Mouse (Mus musculus) lung, postnatal 0 days (tissue): ENCODE results near the gene Hoxd10. TPM values are rescaled to one million over a fixed set of nuclear protein-coding genes. Genes with fewer than 3 reads are reported as not detected.

Experiments used
- ATAC-seq: fragments of 200-750 bp; cut with Nextera tagmentation; 2 replicates; pipeline ENCODE4 v1.8.0; 2017; ENCODE audit warnings: moderate library complexity
- DNase-seq: peaks from one replicate; pipeline ENCODE4 v3.0.0-alpha.2; 2016; ENCODE audit warnings: low spot score
- H3K27ac ChIP-seq: fragments of 300-500 bp; sonication (generic); 2 replicates; pipeline ENCODE4 v1.5.1; 2014; ENCODE audit warnings: antibody characterized with exemption, mild to moderate bottlenecking, low read length, mixed read lengths
- H3K27me3 ChIP-seq: fragments of 300-500 bp; sonication (generic); replicated peaks from 2 replicates; pipeline ENCODE4 v1.6.1; 2014; ENCODE audit warnings: low read length, mixed read lengths; ENCODE audit not compliant: insufficient read depth
- H3K36me3 ChIP-seq: fragments of 300-500 bp; sonication (generic); 2 replicates; pipeline ENCODE4 v1.6.1; 2014; ENCODE audit warnings: low read length, mixed read lengths; ENCODE audit not compliant: insufficient read depth
- H3K4me1 ChIP-seq: fragments of 300-500 bp; sonication (generic); 2 replicates; pipeline ENCODE4 v1.6.1; 2014; ENCODE audit warnings: antibody characterized with exemption, low read depth, low read length, mixed read lengths; ENCODE audit not compliant: insufficient read depth
- H3K4me2 ChIP-seq: fragments of 300-500 bp; sonication (generic); replicated peaks from 2 replicates; pipeline ENCODE4 v1.6.1; 2014; ENCODE audit warnings: low read depth, mild to moderate bottlenecking, low read length, moderate library complexity, mixed read lengths
- H3K4me3 ChIP-seq: fragments of 300-500 bp; sonication (generic); 2 replicates; pipeline ENCODE4 v1.5.1; 2014; ENCODE audit warnings: low read depth, low read length
- H3K9ac ChIP-seq: fragments of 300-500 bp; sonication (generic); replicated peaks from 2 replicates; pipeline ENCODE4 v1.6.1; 2014; ENCODE audit warnings: low read depth, mild to moderate bottlenecking
- H3K9me3 ChIP-seq: fragments of 300-500 bp; sonication (generic); 2 replicates; pipeline ENCODE4 v1.6.1; 2016; ENCODE audit warnings: low read length, mixed read lengths
- CTCF ChIP-seq: IDR thresholded peaks from 2 replicates; pipeline ENCODE4 v1.5.1; 2016; ENCODE audit warnings: antibody characterized with exemption, mild to moderate bottlenecking
- EP300 ChIP-seq: IDR thresholded peaks from 2 replicates; pipeline ENCODE4 v1.6.1; 2016; ENCODE audit warnings: antibody characterized with exemption, mild to moderate bottlenecking, control low read depth
- WGBS: fragments of 180-500 bp; shearing (Covaris S2); extraction: QIAGEN DNeasy Blood & Tissue Kit; methylation state at CpG from one replicate; pipeline ENCODE4 v1.1.7; 2014; 5-methylcytosine and 5-hydroxymethylcytosine counted together
- polyA plus RNA-seq: library from polyadenylated mRNA; unstranded; fragments of >200 nt; fragmentation: Nextera tagmentation; extraction: Ambion mirVana; gene quantifications from 2 replicates; pipeline ENCODE4 v1.2.1, GENCODE M21; 2015

Hoxd10 gene
- polyA plus RNA-seq, 1 experiment from 2014 or later, result 0.20 TPM

GRCm38 (mm10) chr2:74694066-74694465, 2.3 kb downstream of the Hoxd10 start:
- WGBS, result 3% methylated on average over 16 of the region's 16 CpGs
- H3K9me3 ChIP-seq, result no peaks in the 10 kb centered on the region
- H3K9ac ChIP-seq, result no peak overlapping the region
- no peaks in the 10 kb centered on the region for H3K36me3 ChIP-seq
- no peak overlapping the region for H3K4me2 ChIP-seq
- no peak overlapping the region for H3K4me3 ChIP-seq
- peak; percentile 53 for TF ChIP-seq CTCF
- no peak for TF ChIP-seq EP300
- 0 out of 2 replicates have a peak, but pooled peaks cover 5% of the 10 kb centered on the region for H3K4me1 ChIP-seq
- ATAC-seq (no peak), DNase-seq (no peak)
- H3K27ac ChIP-seq, result no peak overlapping the region
- H3K27me3 ChIP-seq, result peaks cover 95% of the 10 kb centered on the region

DNA sequence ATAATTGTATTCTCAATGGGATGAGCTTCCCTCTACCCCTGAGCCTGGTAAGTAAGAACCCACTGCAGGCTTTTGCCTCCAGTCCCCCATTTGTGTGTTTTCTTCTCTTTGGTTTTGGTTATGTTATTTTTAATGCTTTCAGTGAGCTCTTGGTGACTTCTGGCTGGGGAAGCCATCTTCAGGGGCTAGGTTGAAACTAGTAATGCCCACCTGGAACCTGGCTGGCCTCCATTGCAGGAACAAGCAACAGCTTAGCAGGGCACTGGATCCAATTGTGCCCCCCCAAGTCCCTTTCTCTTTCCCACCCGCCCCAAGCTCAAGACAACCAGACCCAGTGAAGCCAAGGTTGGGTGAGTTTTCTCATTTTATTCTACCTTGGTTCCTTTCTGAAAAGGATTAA, 3.7 kb downstream of the Hoxd10 start:
- DNase-seq, result no peak
- WGBS, result 9% methylated on average over 1 of the region's 1 CpGs

DNA sequence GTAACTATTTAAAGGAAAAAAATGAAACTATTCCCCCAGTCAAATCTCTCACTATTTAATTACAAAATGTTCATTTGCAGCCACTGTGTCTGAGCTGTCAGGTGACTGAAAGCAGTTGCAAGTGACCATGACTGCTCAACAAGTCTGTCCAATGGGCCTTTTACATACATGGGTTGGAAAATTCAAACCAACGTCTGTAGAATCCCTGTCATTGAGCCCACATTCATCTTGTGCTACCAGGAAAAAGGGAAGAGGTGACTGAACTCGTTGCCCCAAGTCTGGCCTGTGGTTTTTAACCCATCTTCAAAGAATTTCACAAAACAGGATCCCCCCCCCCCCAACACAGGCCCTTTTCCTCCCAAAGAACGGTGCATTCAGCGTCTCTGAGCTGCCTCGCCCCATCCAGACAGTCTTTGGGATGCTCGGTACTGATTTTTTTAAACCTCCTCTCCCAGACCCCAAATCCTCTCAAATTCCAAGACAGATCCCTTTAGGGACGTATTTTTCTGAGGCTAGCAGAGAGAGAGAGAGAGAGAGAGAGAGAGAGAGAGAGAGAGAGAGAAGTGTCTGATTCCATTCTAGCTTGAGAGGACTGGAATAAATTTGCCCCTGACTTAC, 4.2 kb downstream of the Hoxd10 start:
- TF ChIP-seq EP300 (no peak), CTCF (no peak)
- H3K36me3 ChIP-seq, result no peaks in the 10 kb centered on the region
- 0 out of 2 replicates have a peak, but pooled peaks cover 5% of the 10 kb centered on the region for H3K4me1 ChIP-seq
- ATAC-seq (no peak), DNase-seq (no peak)
- peaks cover 97% of the 10 kb centered on the region for H3K27me3 ChIP-seq
- no peak overlapping the region for H3K4me3 ChIP-seq
- 7% methylated on average over 7 of the region's 7 CpGs for WGBS
- H3K4me2 ChIP-seq, result no peak overlapping the region
- no peak overlapping the region for H3K27ac ChIP-seq
- H3K9ac ChIP-seq, result no peak overlapping the region
- H3K9me3 ChIP-seq, result no peaks in the 10 kb centered on the region

More for the DNA sequence above, 3.7 kb downstream of the Hoxd10 start:
- TF ChIP-seq CTCF (no peak), EP300 (no peak)
- H3K4me2 ChIP-seq, result no peak overlapping the region
- H3K9me3 ChIP-seq, result no peaks in the 10 kb centered on the region
- peaks cover 97% of the 10 kb centered on the region for H3K27me3 ChIP-seq
- H3K4me1 ChIP-seq, result 0 out of 2 replicates have a peak, but pooled peaks cover 5% of the 10 kb centered on the region
- no peak for ATAC-seq
- H3K27ac ChIP-seq, result no peak overlapping the region
- no peak overlapping the region for H3K9ac ChIP-seq
- no peak overlapping the region for H3K4me3 ChIP-seq
- H3K36me3 ChIP-seq, result no peaks in the 10 kb centered on the region

DNA sequence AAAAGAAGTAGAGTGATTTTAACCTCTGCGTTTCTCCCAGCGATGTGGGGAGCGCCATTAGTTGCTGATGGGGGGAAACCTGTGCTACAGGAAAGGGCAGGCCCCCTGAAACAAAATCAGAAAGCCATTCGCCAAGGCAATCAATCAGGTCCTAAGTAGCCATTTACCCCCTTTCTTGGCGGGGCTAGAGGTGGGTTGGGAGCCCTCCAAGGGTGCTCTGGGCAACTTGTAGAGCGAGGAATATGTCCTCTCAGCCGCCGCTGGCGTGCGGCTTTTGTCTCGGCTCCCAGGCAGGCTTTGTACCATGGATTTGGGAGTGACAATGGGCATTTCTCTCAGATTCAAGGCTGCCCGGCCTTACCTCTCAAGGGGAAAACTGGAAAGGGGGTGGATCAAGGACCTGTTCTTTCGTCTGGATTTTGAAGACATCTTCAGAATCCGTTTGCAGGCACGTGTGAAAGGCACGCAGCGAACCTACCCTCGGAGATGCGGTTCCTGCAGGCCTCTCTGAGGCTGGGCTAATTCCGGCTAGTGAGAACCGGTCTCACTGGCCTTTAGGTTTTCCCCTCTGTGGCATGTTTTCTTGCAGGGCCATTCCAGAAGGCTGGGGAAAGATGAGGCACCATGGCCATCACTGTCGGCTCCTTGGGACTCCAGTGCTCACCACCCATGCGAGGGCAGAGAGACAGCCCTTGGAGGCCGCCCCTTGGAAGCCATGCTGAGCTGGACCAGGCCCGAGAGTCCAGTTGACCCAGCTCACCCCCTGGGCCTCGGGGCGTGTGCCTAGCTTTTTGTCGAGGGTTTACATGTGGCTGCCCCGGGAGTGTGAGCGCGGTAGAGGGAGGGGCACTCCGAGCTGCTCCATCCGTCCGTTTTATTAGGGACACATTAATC, 5.0 kb downstream of the Hoxd10 start:
- no peak overlapping the region for H3K4me3 ChIP-seq
- H3K27me3 ChIP-seq, result peaks cover 96% of the 10 kb centered on the region
- no peaks in the 10 kb centered on the region for H3K9me3 ChIP-seq
- no peak for TF ChIP-seq CTCF
- no peak for TF ChIP-seq EP300
- H3K4me1 ChIP-seq, result 0 out of 2 replicates have a peak, but pooled peaks cover 5% of the 10 kb centered on the region
- no peaks in the 10 kb centered on the region for H3K36me3 ChIP-seq
- ATAC-seq, result no peak
- WGBS, result 2% methylated on average over 34 of the region's 34 CpGs
- H3K27ac ChIP-seq, result no peak overlapping the region
- H3K9ac ChIP-seq, result no peak overlapping the region
- H3K4me2 ChIP-seq, result no peak overlapping the region
- DNase-seq, result no peak

- 1% methylated on average over 35 of the region's 43 CpGs for WGBS
- DNase-seq, result no peak
- peak within 1 kb of the TSS; percentile 28 for H3K4me3 ChIP-seq
Measured at GRCm38 (mm10) chr2:74697567-74698121, 5.9 kb downstream of the Hoxd10 start, which contains the start of gene Hoxd9. Hoxd9 (plus strand) TSS chr2:74697727.

More at GRCm38 (mm10) chr2:74697567-74698121, 5.9 kb downstream of the Hoxd10 start, which contains the start of gene Hoxd9:
- TF ChIP-seq EP300 (no peak), CTCF (peak; percentile 29; the same call in 1 of the 2 replicates)
- peak; percentile 44 for ATAC-seq
- 0 out of 2 replicates have a peak, but pooled peaks cover 5% of the 10 kb centered on the region for H3K4me1 ChIP-seq
- H3K9me3 ChIP-seq, result no peaks in the 10 kb centered on the region
- H3K4me2 ChIP-seq, result peak within 1 kb of the TSS; percentile 52
- H3K27ac ChIP-seq, result no peak within 1 kb of the TSS
- no peak within 1 kb of the TSS for H3K9ac ChIP-seq
- H3K36me3 ChIP-seq, result no peaks in the 10 kb centered on the region
- peaks cover 89% of the 10 kb centered on the region for H3K27me3 ChIP-seq
